Mouse (Mus musculus) granulocyte monocyte progenitor cell, adult 5-6 weeks (primary cell): Measurements from ENCODE around the gene Tbcel. TPM values are rescaled to one million over a fixed set of nuclear protein-coding genes. Genes with fewer than 3 reads are reported as not detected.
A peak's percentile ranks its signal among the peaks of the same experiment; 100 is the strongest.

Experiments used
- ATAC-seq: replicated peaks from 2 replicates; pipeline ENCODE4 v1.8.0; 2016; ENCODE audit warnings: mild to moderate bottlenecking, moderate TSS enrichment, inconsistent platforms; ENCODE audit not compliant: poor library complexity, severe bottlenecking
- total RNA-seq, 2 experiments: library from RNA; stranded (forward) in 1 of 2; stranded (reverse) in 1 of 2; fragments of 200-712, 200-1000 nt in 1 of 2; fragments of >200 nt in 1 of 2; fragmentation: Nextera tagmentation in 1 of 2; gene quantifications; 2 replicates each; pipeline ENCODE4 v1.2.3; 2014 to 2017

Gene Tbcel
- total RNA-seq, 2 experiments from 2014 or later: 11.3 to 14.3 TPM

GRCm38 (mm10) chr9:42457501-42457900, 50.1 kb downstream of the Tbcel start:
- no peak for ATAC-seq

GRCm38 (mm10) chr9:42454364-42454763, 53.2 kb downstream of the Tbcel start:
- no peak for ATAC-seq

- no peak for ATAC-seq
Measured at GRCm38 (mm10) chr9:42449043-42449442, 58.6 kb downstream of the Tbcel start.

- no peak for ATAC-seq
Measured at GRCm38 (mm10) chr9:42442100-42442499, 65.5 kb downstream of the Tbcel start.

GRCm38 (mm10) chr9:42441234-42441633, 66.4 kb downstream of the Tbcel start:
- no peak for ATAC-seq

- no peak for ATAC-seq
Measured at GRCm38 (mm10) chr9:42439446-42439845, 68.2 kb downstream of the Tbcel start.

- ATAC-seq: no peak
Measured at GRCm38 (mm10) chr9:42432155-42432554, 75.5 kb downstream of the Tbcel start.

- ATAC-seq: no peak
Measured at GRCm38 (mm10) chr9:42431606-42432005, 76.0 kb downstream of the Tbcel start.

GRCm38 (mm10) chr9:42428060-42428924, 79.3 kb downstream of the Tbcel start:
- ATAC-seq: peak; percentile 77

- ATAC-seq: no peak
Measured at GRCm38 (mm10) chr9:42426661-42427358, 80.8 kb downstream of the Tbcel start.

- ATAC-seq: no peak
Measured at GRCm38 (mm10) chr9:42423649-42424048, 84.0 kb downstream of the Tbcel start.

GRCm38 (mm10) chr9:42419687-42420086, 87.9 kb downstream of the Tbcel start:
- ATAC-seq: no peak

- no peak for ATAC-seq
Measured at GRCm38 (mm10) chr9:42418786-42419185, 88.8 kb downstream of the Tbcel start.

GRCm38 (mm10) chr9:42417352-42417952, 90.2 kb downstream of the Tbcel start:
- ATAC-seq: no peak

GRCm38 (mm10) chr9:42415184-42415583, 92.4 kb downstream of the Tbcel start:
- ATAC-seq: no peak

GRCm38 (mm10) chr9:42413345-42413744, 94.3 kb downstream of the Tbcel start:
- ATAC-seq: no peak

GRCm38 (mm10) chr9:42411296-42411695, 96.3 kb downstream of the Tbcel start:
- no peak for ATAC-seq

- no peak for ATAC-seq
Measured at GRCm38 (mm10) chr9:42405736-42406135, 101.9 kb downstream of the Tbcel start.

- no peak for ATAC-seq
Measured at GRCm38 (mm10) chr9:42401486-42401885, 106.1 kb downstream of the Tbcel start.

GRCm38 (mm10) chr9:42399829-42400228, 107.8 kb downstream of the Tbcel start, which contains the start of gene Tecta:
Tecta (minus strand) TSS chr9:42399929.
- no peak for ATAC-seq

GRCm38 (mm10) chr9:42396141-42396540, 111.5 kb downstream of the Tbcel start:
- no peak for ATAC-seq
